Mouse (Mus musculus): ENCODE data around the gene Riok2.

The Riok2 gene

DNA sequence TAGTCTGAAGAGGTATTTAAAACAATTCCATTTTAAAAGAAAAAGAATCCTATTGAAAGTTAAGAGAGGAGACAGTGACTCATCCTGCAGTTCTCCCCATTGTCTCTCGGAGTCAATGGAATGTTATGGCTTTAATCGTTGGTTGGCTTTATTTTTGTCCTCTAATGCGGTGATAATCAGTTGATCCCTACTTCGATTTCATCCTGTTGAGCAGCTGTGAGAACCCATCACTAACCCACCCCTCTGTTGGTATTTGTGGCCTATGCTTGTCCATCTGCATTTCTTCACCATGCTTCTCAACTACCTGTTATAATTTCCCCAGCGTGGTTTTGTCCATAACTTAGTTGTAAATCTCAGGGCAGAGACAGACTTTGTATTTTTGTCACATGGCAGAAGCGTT lies 34.0 kb downstream of the Riok2 start:
- no peak for DNase-seq (ENCODE audit: low spot score)

DNA sequence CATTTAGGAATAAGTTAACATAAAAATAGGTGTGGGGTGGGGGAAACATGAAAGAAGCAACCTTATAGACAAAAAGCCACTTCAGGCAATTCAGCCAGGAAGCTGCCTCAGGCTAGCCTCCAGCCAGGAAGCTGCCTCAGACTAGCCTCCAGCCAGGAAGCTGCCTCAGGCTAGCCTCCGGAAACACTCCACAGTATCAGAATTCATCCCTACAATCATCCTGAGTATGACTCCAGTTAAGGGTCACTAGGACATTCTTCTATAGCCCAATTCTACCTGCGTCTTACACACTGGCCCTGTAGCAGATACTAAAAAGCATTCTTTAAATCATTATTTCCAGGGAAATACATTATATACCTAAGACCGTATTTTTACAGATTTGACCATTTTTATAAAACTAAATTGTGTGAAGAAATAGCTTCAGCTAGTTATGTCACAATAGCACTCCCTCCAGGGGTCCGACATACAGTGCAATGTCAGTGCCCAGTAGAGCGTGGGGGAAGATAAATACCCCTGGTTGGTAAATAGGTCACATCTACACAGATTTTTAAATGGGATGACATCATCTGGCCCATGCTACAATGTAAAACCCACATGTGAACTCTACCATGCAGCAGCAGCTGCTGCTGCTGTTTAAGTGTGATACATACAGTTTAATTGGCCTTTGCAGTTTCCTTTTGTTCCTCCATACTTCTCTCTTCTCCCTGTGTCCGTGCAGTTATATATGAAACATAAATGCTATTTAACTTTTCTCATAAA lies 34.8 kb downstream of the Riok2 start:
- DNase-seq (ENCODE audit: low spot score), result no peak

DNA sequence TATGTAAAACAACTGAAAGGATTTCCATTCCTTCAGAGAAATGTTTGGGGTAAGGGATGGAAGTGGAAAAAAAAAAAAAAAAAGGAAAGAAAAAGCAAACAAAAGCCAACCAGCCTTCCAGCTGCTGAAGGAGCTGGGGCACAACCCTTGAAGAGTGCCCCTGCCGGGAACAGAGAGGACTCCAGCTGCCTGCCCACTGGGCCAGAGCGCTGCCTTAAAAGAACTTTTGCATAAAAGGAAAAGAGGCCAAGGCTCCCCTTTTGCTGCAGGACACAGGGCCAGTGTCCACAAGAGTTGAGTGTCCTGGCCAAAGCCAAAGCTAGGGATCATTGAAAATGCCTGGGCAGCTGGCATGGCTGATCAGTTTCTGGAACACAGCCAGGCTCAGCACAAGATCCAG lies 35.5 kb downstream of the Riok2 start:
- peak; percentile 61 for DNase-seq (ENCODE audit: low spot score)

DNA sequence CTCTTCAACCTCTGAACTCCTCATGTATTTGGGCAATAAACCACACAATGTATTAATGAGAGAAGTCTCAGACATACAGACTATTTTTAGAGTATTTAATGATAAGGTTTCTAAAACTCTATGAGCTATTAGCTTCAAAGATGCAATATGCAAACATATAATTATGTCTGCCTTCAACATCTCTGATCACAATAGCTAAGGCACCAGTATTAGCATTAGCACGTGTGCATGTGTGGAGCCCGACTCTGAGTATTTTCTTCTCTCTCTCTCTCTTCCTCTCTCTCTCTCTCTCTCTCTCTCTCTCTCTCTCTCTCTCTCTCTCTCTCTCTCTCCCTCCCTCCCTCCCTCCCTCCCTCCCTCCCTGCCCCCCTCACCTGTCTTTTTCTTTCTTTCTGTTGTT lies 37.3 kb downstream of the Riok2 start:
- DNase-seq (ENCODE audit: low spot score), result no peak

DNA sequence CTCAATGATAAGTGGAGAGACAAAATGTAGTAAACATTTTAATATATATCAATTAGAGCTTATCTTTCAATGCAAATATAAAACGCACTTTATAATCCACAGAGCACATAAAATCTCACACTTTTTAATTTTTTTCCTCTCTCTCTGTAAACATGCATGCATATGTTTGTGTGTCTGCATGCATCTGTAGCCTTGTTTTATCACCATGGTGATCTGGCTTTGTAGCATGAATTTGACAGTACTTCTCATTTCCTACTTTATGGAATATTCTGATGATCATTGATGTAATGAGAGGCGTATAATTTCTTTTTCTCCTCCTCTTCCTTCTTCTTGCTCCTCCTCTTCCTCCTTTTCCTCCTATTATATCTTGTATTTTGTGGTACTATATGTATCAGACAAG lies 38.1 kb downstream of the Riok2 start:
- DNase-seq (ENCODE audit: low spot score), result no peak

DNA sequence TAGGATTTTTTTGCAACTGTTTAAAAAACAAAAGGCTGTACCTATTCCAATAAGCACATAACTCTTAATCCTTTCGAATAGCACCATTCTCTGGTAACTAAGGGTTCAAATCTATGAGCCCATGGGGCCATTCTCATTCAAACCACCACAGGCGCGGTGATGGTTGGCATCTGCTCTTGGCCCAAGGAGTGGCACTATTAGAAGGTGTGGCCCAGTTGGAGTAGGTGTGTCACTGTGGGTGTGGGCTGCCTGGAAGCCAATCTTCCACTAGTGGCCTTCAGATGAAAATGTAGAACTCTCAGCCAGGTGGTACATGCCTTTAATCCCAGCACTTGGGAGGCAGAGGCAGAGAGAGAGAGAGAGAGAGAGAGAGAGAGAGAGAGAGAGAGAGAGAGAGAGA lies 40.1 kb downstream of the Riok2 start:
- DNase-seq (ENCODE audit: low spot score), result no peak

DNA sequence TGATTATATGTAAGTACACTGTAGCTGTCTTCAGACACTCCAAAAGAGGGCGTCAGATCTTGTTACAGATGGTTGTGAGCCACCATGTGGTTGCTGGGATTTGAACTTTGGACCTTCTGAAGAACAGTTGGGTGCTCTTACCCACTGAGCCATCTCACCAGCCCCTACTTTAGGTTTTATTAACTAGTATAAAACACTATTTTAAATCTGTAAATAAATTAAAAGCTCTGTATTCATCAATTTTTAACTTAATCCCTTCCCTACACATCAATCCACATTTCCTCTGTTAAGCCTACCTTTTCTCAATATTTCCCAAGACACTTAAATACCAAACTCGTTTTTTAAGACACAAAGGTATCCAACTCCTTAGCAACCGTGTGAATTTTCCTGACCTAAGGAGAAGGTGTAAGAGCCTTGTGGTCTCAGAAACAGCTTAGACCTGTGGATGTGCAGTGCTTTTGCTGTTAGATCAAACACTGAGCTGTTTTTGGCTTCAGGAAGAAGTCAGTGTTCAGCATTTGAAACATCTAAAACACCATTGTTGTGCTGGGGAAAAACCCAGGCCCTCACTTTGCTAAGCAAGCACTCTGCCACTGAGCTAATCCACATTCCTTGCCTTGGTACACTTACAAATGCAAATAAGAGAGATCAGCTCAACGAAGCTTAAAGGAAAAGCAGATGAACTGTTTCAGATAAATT lies 50.6 kb downstream of the Riok2 start:
- no peak for DNase-seq (ENCODE audit: low spot score)

DNA sequence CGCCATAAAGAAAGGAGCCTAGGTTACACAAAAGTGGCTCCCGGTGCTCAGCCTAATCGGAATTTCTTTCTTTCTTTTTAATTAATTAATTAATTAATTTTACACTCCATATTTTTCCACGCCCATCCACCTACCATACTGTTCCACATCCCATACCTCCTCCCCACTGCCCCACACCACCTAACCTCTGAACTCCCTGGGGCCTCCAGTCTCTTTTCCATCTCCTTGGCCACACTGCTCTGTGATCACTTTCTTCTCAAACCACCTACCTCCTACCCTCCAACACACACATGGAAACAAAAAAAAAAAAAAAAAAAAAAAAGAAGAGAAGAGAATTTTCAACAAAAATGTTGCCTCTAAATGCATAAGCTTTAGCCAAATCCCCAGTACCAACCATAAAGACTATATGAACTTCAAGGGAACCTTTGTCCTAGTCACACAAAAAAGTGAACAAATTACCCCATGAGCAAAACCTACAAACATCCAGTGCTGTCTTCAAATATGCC lies 51.3 kb downstream of the Riok2 start:
- no peak for DNase-seq (ENCODE audit: low spot score)

DNA sequence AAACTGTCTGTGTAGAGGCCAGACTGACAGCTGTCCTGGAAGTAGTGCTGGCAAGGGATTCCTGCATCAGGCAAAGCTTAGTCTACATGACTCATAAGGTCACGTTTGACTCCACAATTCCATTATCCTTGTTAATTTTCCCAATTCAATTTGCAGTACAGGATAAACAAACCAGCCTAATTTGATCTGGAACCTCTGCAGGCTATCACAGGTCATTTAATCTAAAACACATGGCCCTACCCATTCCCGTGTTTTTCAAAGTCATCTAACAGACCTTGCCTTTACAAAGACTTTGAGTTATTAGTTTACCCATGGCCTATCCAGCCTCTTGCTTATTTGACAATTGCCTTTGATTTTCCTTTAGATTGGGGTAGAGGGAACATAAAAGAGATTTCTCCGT lies 51.8 kb downstream of the Riok2 start:
- DNase-seq (ENCODE audit: low spot score), result no peak

DNA sequence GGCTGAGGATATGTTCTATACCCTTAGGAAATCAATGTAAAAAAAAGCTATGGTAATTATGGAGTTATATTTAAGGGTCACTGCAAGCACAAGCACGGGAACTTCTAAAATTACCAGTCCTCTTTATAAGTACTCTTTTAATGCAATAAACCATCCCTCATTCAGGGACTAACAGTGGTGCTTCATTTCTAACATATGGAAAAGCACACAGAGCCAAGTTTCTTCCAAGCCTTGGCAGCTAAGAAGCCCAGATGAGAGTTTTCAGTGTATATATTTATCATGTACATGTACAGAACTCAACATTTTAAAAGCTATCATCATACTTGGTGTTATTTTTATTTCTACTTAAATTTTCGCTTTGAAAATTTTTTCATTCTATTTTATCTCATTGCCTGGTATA lies 54.8 kb downstream of the Riok2 start:
- no peak for DNase-seq (ENCODE audit: low spot score)

DNA sequence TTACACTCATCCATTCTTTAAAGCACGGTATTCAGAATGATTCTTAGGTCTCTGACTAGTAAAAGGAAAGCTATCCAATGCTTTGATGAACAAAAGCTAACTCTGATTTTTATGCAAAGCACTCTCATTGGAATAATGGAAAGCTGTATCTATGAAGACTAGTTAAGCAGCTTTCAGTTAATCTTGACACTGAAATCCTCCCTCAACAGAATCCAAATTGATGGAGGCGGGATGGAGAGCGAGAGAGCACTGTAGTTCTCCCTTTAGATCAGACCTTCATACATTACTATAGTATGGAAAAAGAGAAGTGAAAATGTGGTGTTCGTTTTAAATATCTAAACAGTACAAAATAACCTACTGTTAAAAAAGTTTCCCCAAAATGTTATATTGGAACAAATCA lies 59.6 kb downstream of the Riok2 start:
- DNase-seq (ENCODE audit: low spot score), result no peak

DNA sequence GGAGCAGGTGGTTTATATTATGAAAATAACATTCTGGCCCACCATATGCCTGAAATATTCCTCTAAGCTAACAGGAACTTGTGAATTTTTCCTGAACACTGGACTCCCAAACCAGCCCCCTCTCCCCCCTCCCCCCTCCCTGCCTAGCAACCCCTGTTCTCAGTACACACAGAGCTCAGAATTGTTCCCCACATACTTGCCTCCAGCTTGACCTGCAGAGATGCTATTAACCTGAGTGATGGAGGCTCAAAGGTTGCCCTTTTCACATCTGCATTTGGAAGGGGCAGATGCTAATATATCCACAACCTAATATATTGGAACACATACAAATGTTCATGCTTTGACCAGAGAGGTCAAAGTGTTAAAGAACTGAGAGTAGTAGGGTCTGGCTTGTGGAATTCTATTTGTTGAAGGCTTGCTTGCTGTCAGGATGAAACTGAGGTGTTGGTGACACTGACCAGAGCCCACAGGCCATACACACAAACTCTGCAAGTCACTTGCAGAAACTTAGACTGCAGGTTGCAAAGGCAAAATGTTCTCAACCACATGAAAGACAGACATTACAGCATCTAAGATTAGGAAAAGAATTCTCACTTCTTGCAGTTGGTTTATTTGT lies 64.6 kb downstream of the Riok2 start:
- no peak for DNase-seq (ENCODE audit: low spot score)

DNA sequence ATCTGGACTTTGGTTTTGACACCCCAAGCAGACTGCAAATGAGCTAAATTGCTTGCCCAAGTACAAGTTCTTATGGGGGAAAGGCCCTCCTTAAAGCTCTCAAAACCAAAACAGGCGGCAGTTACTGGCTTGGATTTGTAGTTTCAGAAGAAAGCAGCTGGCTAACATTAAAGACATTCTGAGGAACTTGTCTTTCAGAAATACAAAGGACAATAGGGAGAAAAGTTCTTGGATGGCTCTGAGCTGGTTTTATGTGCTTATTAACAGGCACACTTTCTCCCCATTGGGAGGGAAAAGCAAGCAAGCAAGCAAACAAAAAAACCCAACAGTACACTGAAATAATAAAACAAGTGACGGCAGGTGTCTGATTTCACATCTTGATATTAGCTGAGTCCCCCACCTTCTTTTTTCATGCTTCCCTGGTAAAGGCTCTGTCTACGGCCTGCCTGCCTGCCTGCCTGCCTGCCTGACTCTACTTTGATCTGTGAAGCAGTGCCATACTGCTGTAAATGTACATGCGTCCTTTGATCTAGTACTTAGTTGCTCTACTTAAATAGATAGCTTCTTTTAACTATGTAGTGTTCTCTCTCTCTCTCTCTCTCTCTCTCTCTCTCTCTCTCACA lies 67.9 kb downstream of the Riok2 start:
- DNase-seq (ENCODE audit: low spot score), result no peak

DNA sequence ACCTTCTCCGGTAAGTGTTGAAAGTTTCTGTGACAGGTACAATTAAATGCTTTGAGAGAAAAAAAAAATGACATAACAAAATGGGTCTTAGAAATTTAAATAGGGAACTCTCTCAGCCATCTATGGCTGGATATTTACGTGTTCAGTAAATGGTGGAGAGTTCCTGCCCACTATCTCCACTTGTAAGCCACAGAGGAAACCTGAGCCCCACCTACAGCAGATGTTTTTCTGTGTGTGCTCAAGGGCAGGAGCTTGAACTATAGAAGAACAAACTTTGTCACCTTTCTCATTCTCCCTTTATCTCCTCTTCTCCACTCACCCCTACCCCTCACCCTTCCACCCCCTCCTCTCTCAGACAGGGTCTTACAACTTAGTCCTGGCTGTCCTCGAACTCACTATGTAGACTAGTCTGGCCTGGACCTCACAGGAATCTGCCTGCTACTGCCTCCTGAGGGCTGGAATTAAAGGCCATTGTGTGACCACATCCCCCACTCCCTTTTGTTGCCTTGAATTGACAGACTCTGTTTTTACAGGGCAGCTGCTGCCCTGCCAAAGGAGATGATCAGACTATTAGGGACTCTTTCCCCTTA lies 70.3 kb downstream of the Riok2 start:
- DNase-seq (ENCODE audit: low spot score), result no peak

Data from adipocyte (in vitro differentiated cells).